Mouse (Mus musculus): Measurements from ENCODE around the gene Retreg3. TPM values are rescaled to one million over a fixed set of nuclear protein-coding genes. Genes with fewer than 3 reads are reported as not detected.

The Retreg3 gene
- polyA plus RNA-seq, 1 experiment from 2014 or later: 18.8 TPM

GRCm38 (mm10) chr11:101063676-101064327 lies 55.9 kb downstream of the Retreg3 start:
- Histone ChIP-seq H3K4me2 (replicated peaks; ENCODE audit: low read depth, low read length) (peak overlapping the region; percentile 27), H3K9me3 (ENCODE audit: low read length) (no peaks in the 10 kb centered on the region), H3K27me3 (replicated peaks; ENCODE audit: insufficient read depth, low read length) (no peaks in the 10 kb centered on the region), H3K4me1 (ENCODE audit: insufficient read depth, low read depth, low read length) (peaks cover 43% of the 10 kb centered on the region), H3K9ac (replicated peaks; ENCODE audit: low read depth) (no peak overlapping the region), H3K4me3 (ENCODE audit: low read depth, low read length) (no peak overlapping the region), H3K36me3 (ENCODE audit: insufficient read depth, low read length) (no peaks in the 10 kb centered on the region), H3K27ac (ENCODE audit: low read length) (peak overlapping the region; percentile 97)
- ATAC-seq: peak; percentile 91
- peak; percentile 97 for DNase-seq (ENCODE audit: low spot score)
- WGBS: 6% methylated on average over 12 of the region's 12 CpGs
- TF ChIP-seq CTCF (IDR thresholded peaks at IDR 0.05) (no peak), EP300 (IDR thresholded peaks at IDR 0.05) (peak; percentile 88)

GRCm38 (mm10) chr11:101062971-101063675 lies 56.6 kb downstream of the Retreg3 start:
- H3K9ac ChIP-seq (replicated peaks; ENCODE audit: low read depth): no peak overlapping the region
- DNase-seq (ENCODE audit: low spot score): no peak
- no peak; the same call in 1 of the 2 replicates for ATAC-seq
- no peak overlapping the region for H3K4me3 ChIP-seq (ENCODE audit: low read depth, low read length)
- no peak for TF ChIP-seq EP300 (IDR thresholded peaks at IDR 0.05)
- no peak for TF ChIP-seq CTCF (IDR thresholded peaks at IDR 0.05)
- 52% methylated on average over 14 of the region's 14 CpGs for WGBS
- H3K27me3 ChIP-seq (replicated peaks; ENCODE audit: insufficient read depth, low read length): no peaks in the 10 kb centered on the region
- H3K4me2 ChIP-seq (replicated peaks; ENCODE audit: low read depth, low read length): peak overlapping the region; percentile 27
- H3K9me3 ChIP-seq (ENCODE audit: low read length): no peaks in the 10 kb centered on the region
- no peaks in the 10 kb centered on the region for H3K36me3 ChIP-seq (ENCODE audit: insufficient read depth, low read length)
- peak overlapping the region; percentile 97 for H3K27ac ChIP-seq (ENCODE audit: low read length)
- peaks cover 50% of the 10 kb centered on the region for H3K4me1 ChIP-seq (ENCODE audit: insufficient read depth, low read depth, low read length)

- no peaks in the 10 kb centered on the region for H3K36me3 ChIP-seq (ENCODE audit: insufficient read depth, low read length)
- H3K27me3 ChIP-seq (replicated peaks; ENCODE audit: insufficient read depth, low read length): no peaks in the 10 kb centered on the region
- no peak overlapping the region for H3K4me2 ChIP-seq (replicated peaks; ENCODE audit: low read depth, low read length)
- TF ChIP-seq CTCF (IDR thresholded peaks at IDR 0.05) (peak; percentile 38), EP300 (IDR thresholded peaks at IDR 0.05) (no peak)
- H3K9me3 ChIP-seq (ENCODE audit: low read length): no peaks in the 10 kb centered on the region
- peaks cover 53% of the 10 kb centered on the region for H3K4me1 ChIP-seq (ENCODE audit: insufficient read depth, low read depth, low read length)
- WGBS: 56% methylated on average over 12 of the region's 12 CpGs
- peak overlapping the region; percentile 97 for H3K27ac ChIP-seq (ENCODE audit: low read length)
- peak; percentile 58 for DNase-seq (ENCODE audit: low spot score)
- no peak overlapping the region for H3K4me3 ChIP-seq (ENCODE audit: low read depth, low read length)
- no peak overlapping the region for H3K9ac ChIP-seq (replicated peaks; ENCODE audit: low read depth)
- no peak for ATAC-seq
Observed at GRCm38 (mm10) chr11:101062165-101062884, 57.4 kb downstream of the Retreg3 start.

- whole genome bisulfite sequencing: 88% methylated on average over 5 of the region's 5 CpGs
- no peak for DNase-seq (ENCODE audit: low spot score)
- Histone ChIP-seq H3K4me3 (ENCODE audit: low read depth, low read length) (no peak overlapping the region), H3K27ac (ENCODE audit: low read length) (peak overlapping the region; percentile 97; the same call in 1 of the 2 replicates), H3K27me3 (replicated peaks; ENCODE audit: insufficient read depth, low read length) (no peaks in the 10 kb centered on the region), H3K9me3 (ENCODE audit: low read length) (no peaks in the 10 kb centered on the region), H3K4me1 (ENCODE audit: insufficient read depth, low read depth, low read length) (peaks cover 56% of the 10 kb centered on the region), H3K9ac (replicated peaks; ENCODE audit: low read depth) (no peak overlapping the region), H3K36me3 (ENCODE audit: insufficient read depth, low read length) (no peaks in the 10 kb centered on the region), H3K4me2 (replicated peaks; ENCODE audit: low read depth, low read length) (no peak overlapping the region)
- no peak for TF ChIP-seq CTCF (IDR thresholded peaks at IDR 0.05)
- TF ChIP-seq EP300 (IDR thresholded peaks at IDR 0.05): no peak
- no peak for ATAC-seq
Observed at GRCm38 (mm10) chr11:101061049-101061448, 58.6 kb downstream of the Retreg3 start.

- peak; percentile 49; the same call in 1 of the 2 replicates for TF ChIP-seq EP300 (IDR thresholded peaks at IDR 0.05)
- no peak for TF ChIP-seq CTCF (IDR thresholded peaks at IDR 0.05)
- Histone ChIP-seq H3K4me1 (ENCODE audit: insufficient read depth, low read depth, low read length) (peaks cover 60% of the 10 kb centered on the region), H3K36me3 (ENCODE audit: insufficient read depth, low read length) (peaks cover 5% of the 10 kb centered on the region; the same call in 1 of the 2 replicates), H3K4me3 (ENCODE audit: low read depth, low read length) (no peak overlapping the region), H3K27ac (ENCODE audit: low read length) (peak overlapping the region; percentile 90), H3K9me3 (ENCODE audit: low read length) (no peaks in the 10 kb centered on the region), H3K27me3 (replicated peaks; ENCODE audit: insufficient read depth, low read length) (no peaks in the 10 kb centered on the region), H3K9ac (replicated peaks; ENCODE audit: low read depth) (no peak overlapping the region), H3K4me2 (replicated peaks; ENCODE audit: low read depth, low read length) (no peak overlapping the region)
- DNase-seq (ENCODE audit: low spot score): peak; percentile 85
- 15% methylated on average over 8 of the region's 8 CpGs for WGBS
- 0 out of 2 replicates have a peak, but pooled peaks have one; percentile 3 for ATAC-seq
Observed at GRCm38 (mm10) chr11:101060126-101060525, 59.6 kb downstream of the Retreg3 start.

GRCm38 (mm10) chr11:101059473-101059872 lies 60.2 kb downstream of the Retreg3 start:
- no peaks in the 10 kb centered on the region for H3K27me3 ChIP-seq (replicated peaks; ENCODE audit: insufficient read depth, low read length)
- H3K27ac ChIP-seq (ENCODE audit: low read length): peak overlapping the region; percentile 90
- H3K9me3 ChIP-seq (ENCODE audit: low read length): no peaks in the 10 kb centered on the region
- H3K4me3 ChIP-seq (ENCODE audit: low read depth, low read length): no peak overlapping the region
- no peak for ATAC-seq
- peaks cover 8% of the 10 kb centered on the region; the same call in 1 of the 2 replicates for H3K36me3 ChIP-seq (ENCODE audit: insufficient read depth, low read length)
- no peak overlapping the region for H3K4me2 ChIP-seq (replicated peaks; ENCODE audit: low read depth, low read length)
- no peak for DNase-seq (ENCODE audit: low spot score)
- peaks cover 60% of the 10 kb centered on the region for H3K4me1 ChIP-seq (ENCODE audit: insufficient read depth, low read depth, low read length)
- 85% methylated on average over 10 of the region's 10 CpGs for WGBS
- TF ChIP-seq EP300 (IDR thresholded peaks at IDR 0.05) (no peak), CTCF (IDR thresholded peaks at IDR 0.05) (no peak)
- no peak overlapping the region for H3K9ac ChIP-seq (replicated peaks; ENCODE audit: low read depth)

Data from lung, postnatal 0 days (tissue).